Mouse (Mus musculus) Patski (cell line): ENCODE results near the gene Itch. TPM values are rescaled to one million over a fixed set of nuclear protein-coding genes. Genes with fewer than 3 reads are reported as not detected.
"Not testable (repeated sequence)": the region's sequence is repeated elsewhere in the genome, so short reads cannot be mapped to it uniquely, and the experiment has no call there.

Experiments
- ATAC-seq: fragments of 100-300 bp; one replicate; pipeline ENCODE4 v1.8.0; 2021
- CTCF ChIA-PET: fragments of 350-600 bp; sonication (Branson Sonifier 250); formaldehyde crosslinking; loops from one replicate; lab custom pipeline; 2022; ENCODE audit warnings: inconsistent platforms; lab: Charles Lee
- POLR2A ChIA-PET: fragments of 350-600 bp; sonication (Branson Sonifier 250); formaldehyde crosslinking; loops from one replicate; lab custom pipeline; 2022; ENCODE audit warnings: antibody characterized with exemption, inconsistent platforms; lab: Charles Lee
- DNase-seq: peaks from one replicate; pipeline ENCODE4 v3.0.0-alpha.2; 2011; ENCODE audit warnings: low read depth, low spot score
- H3K27me3 ChIP-seq: fragments of 371-371 bp; one replicate; pipeline ENCODE4 v1.5.1; 2021
- CTCF ChIP-seq: fragments of 100-300 bp; IDR thresholded peaks from one replicate; pipeline ENCODE4 v1.5.1; 2021
- in situ Hi-C: fragments of 300-500 bp; cut with MboI; formaldehyde crosslinking; loops from 3 replicates; pipeline ENCODE4 v1.11.1; 2018; ENCODE audit warnings: low pct_unique_long_range_greater_than_20kb, mixed read lengths
- polyA plus RNA-seq: library from polyadenylated mRNA; unstranded; gene quantifications from one replicate; pipeline ENCODE4 v1.2.3, GENCODE M21; 2021

Gene Itch
- polyA plus RNA-seq, 1 experiment from 2014 or later, result 51.0 TPM

DNA sequence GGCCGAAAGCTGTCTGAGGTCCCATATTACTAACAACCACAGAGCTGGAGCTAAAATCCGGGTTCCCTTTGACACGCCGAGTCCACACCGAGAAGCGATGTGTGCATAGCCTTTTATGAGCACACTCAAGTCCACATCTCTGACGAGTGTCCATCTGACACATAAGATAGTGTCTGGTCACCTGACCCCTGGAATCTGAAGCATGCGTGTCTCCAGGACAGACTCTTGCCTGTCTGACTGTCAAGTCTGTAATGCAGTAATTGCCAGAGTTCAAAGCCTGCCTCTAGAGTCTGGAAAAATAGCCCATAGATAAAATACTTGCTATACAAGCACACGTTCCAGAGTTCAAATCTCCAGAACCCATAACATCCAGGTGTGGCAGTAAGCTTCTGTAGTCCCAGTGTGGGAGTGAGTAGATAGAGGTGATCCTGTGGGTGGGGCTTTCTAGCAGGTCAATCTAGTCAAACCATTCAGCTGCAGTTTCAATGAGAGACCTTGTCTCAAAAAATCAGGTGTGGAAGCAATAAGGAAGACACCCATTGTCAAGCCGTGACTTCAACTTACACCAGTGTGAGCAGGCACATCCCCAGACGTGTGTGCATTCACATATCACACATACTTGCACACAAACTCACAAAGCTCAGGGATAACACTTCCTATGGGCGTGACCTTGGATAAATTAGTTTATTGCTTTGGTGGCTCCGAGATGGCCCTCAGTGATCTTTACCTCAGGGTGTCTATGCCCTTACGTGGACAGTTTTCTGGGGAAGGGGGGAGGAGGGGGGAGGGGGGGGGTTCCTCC is 33.1 kb upstream of the Itch start:
- H3K27me3 ChIP-seq, result no peaks in the 10 kb centered on the region
- no peak for DNase-seq
- ATAC-seq, result no peak
- in situ Hi-C loops, result loop anchor here (25.0 kb wide), 1 partner anchor 287 kb away; the partner anchor contains the start of gene Trp53inp2
- no peak for TF ChIP-seq CTCF
- ChIA-PET CTCF (interaction anchor here (1.1 kb wide), 1 partner anchor 53 kb away, joined by 3 read pairs; no protein-coding TSS in a partner anchor), POLR2A (no interaction called here)

DNA sequence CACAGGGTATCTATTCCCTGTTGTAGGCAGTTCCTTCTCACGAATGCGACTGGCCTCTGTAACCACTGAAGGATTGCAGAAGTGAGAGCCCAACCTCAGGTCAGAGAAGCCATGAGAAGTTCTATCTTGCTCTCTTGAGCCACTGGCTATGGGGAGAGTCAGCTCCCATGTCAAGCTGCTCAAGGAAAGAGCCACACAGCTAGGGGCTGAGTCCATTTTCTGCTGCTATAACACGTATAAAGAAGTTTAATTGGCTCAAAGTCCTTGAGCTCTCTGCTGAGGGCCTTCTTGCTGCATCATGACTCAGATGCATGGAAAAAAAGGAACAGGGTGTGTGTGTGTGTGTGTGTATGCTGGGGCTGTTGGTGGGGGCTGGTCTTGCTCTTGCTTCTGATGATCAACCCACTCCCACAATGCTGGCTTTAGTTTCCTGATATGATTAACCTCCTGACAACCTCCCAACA is 32.5 kb upstream of the Itch start:
- CTCF ChIA-PET, result interaction anchor here (1.6 kb wide), 1 partner anchor 9 kb away, joined by 5 read pairs; no protein-coding TSS in a partner anchor
- no peak for ATAC-seq
- TF ChIP-seq CTCF, result no peak
- POLR2A ChIA-PET, result no interaction called here
- H3K27me3 ChIP-seq, result no peaks in the 10 kb centered on the region
- DNase-seq, result no peak
- in situ Hi-C loops, result no loop called here

GRCm38 (mm10) chr2:155101761-155102181 is 31.5 kb upstream of the Itch start:
- H3K27me3 ChIP-seq, result no peaks in the 10 kb centered on the region
- no peak for DNase-seq
- no peak for ATAC-seq
- ChIA-PET POLR2A (no interaction called here), CTCF (interaction anchor here (0.6 to 1.6 kb wide), 2 partner anchors 10 to 35 kb away, joined by 3 to 5 read pairs; no protein-coding TSS in a partner anchor)
- TF ChIP-seq CTCF, result no peak
- in situ Hi-C loops, result no loop called here

DNA sequence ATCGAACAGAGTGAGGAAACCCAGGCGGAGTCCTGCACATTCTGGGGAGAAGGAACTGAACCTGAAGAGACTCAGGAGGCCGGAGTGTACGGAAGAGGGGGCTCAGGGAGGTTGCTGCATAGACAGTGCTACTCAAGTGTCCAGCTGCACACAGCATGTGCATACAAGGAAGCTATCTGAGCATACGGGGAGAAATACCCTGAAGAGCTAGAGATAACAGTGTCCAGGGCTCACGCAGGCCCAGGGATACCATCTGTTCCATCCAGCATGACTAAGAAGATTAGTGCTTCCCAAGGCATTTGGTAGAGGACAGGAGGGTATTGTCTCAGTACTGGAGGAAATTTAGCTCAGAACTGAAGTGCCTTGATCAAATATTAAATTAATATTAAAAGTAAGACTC is 29.7 kb upstream of the Itch start:
- in situ Hi-C loops, result no loop called here

GRCm38 (mm10) chr2:155107276-155107675 is 26.0 kb upstream of the Itch start:
- in situ Hi-C loops, DNase-seq, H3K27me3 ChIP-seq, ATAC-seq, POLR2A ChIA-PET: not testable (repeated sequence)
- CTCF ChIA-PET, result interaction anchor here (1.3 kb wide), 1 partner anchor 13 kb away, joined by 4 read pairs; no protein-coding TSS in a partner anchor

More for the DNA sequence above, 29.7 kb upstream of the Itch start:
- no peak for DNase-seq
- ChIA-PET CTCF (interaction anchor here (0.6 kb wide), 1 partner anchor 66 kb away, joined by 3 read pairs; no protein-coding TSS in a partner anchor), POLR2A (no interaction called here)
- no peaks in the 10 kb centered on the region for H3K27me3 ChIP-seq
- no peak for TF ChIP-seq CTCF
- ATAC-seq, result no peak

GRCm38 (mm10) chr2:155115216-155115830 is 18.0 kb upstream of the Itch start:
- in situ Hi-C loops, result no loop called here
- peak; percentile 44 for DNase-seq
- H3K27me3 ChIP-seq, result no peaks in the 10 kb centered on the region
- TF ChIP-seq CTCF, result no peak
- POLR2A ChIA-PET, result interaction anchor here (1.2 kb wide), 1 partner anchor 10 kb away, joined by 3 read pairs; no protein-coding TSS in a partner anchor
- ATAC-seq, result peak; percentile 74
- CTCF ChIA-PET, result no interaction called here

DNA sequence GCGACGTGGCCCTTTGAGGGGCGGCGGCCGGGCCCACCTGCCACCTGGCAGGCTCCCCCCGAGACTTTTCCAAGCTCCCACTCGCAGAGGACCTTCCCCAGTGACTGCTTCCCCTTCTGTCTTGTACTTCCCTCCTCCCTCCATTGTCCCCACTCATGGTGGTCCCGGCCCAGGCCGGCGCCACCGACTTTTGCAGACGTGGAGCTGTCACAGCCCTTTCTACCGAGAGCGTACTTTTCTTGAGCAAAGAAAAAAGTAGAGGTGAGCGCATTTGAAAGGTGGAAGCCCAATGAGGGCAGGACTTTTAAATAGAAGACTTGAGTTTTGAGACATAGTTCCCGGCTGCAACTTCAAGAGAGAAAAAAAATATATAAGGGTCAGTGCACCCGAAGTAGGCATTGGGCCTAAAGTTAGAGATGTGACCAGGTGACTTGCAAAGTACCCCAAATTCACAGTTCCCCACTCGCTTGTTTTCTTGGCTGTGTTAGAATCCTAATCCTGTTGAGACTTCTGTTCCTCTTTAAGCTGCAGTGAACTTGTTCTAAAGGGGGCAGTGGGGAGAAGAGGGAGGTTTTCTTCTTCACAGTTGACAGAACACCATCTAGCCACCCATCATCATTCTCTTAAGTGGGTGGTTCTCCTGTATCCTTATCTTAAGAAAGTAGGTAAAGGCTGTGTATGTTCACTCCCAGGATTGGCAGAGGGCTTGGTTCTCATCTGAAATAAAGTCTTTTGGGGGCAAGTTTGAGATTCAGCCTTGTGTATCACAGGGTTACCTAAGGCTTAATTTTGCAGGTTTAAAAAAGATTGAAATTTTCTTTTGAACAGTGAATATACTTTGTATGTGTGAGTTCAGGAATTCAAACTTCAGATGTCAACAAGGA is 910 bp downstream of the Itch start:
- ChIA-PET POLR2A (interaction anchor here (0.6 to 1.8 kb wide), 2 partner anchors 8 to 19 kb away, joined by 3 to 7 read pairs; no protein-coding TSS in a partner anchor), CTCF (no interaction called here)
- no peak for DNase-seq

GRCm38 (mm10) chr2:155135092-155135491 is 1.8 kb downstream of the Itch start:
- no peaks in the 10 kb centered on the region for H3K27me3 ChIP-seq
- TF ChIP-seq CTCF, result no peak
- ATAC-seq (no peak), DNase-seq (no peak)
- ChIA-PET POLR2A (interaction anchor here (1.8 kb wide), 1 partner anchor 18 kb away, joined by 7 read pairs; no protein-coding TSS in a partner anchor), CTCF (no interaction called here)
- in situ Hi-C loops, result no loop called here

More for the DNA sequence above, 910 bp downstream of the Itch start:
- no peaks in the 10 kb centered on the region for H3K27me3 ChIP-seq
- TF ChIP-seq CTCF, result no peak
- in situ Hi-C loops, result no loop called here
- no peak for ATAC-seq

- POLR2A ChIA-PET, result interaction anchor here (1.8 kb wide), 1 partner anchor 18 kb away, joined by 7 read pairs; no protein-coding TSS in a partner anchor
- no peak for TF ChIP-seq CTCF
- no peaks in the 10 kb centered on the region for H3K27me3 ChIP-seq
- CTCF ChIA-PET, result no interaction called here
- in situ Hi-C loops, result no loop called here
- ATAC-seq (no peak), DNase-seq (no peak)
Measured at GRCm38 (mm10) chr2:155135534-155135933, 2.2 kb downstream of the Itch start.

GRCm38 (mm10) chr2:155140986-155141385 is 7.7 kb downstream of the Itch start:
- TF ChIP-seq CTCF, result no peak
- ATAC-seq, result no peak
- CTCF ChIA-PET, result no interaction called here

More at GRCm38 (mm10) chr2:155140986-155141385, 7.7 kb downstream of the Itch start:
- POLR2A ChIA-PET, result no interaction called here
- no peak for DNase-seq
- H3K27me3 ChIP-seq, result no peaks in the 10 kb centered on the region
- in situ Hi-C loops, result no loop called here
